Mouse (Mus musculus) stomach, embryonic 16.5 days (tissue): ENCODE data around the gene Dapl1. TPM values are rescaled to one million over a fixed set of nuclear protein-coding genes. Genes with fewer than 3 reads are reported as not detected.

Experiments used
- ATAC-seq: fragments of 200-750 bp; cut with Nextera tagmentation; 2 replicates; pipeline ENCODE4 v1.8.0; 2017; ENCODE audit warnings: moderate number of reproducible peaks, moderate TSS enrichment; ENCODE audit not compliant: insufficient read depth, low FRiP score
- H3K27ac ChIP-seq: fragments of 300-500 bp; sonication (generic); 2 replicates; pipeline ENCODE4 v1.5.1; 2014; ENCODE audit warnings: low read length
- H3K27me3 ChIP-seq: fragments of 300-500 bp; sonication (generic); 2 replicates; pipeline ENCODE4 v1.6.1; 2014; ENCODE audit warnings: low read length, control low read depth, mixed read lengths; ENCODE audit not compliant: control insufficient read depth, insufficient read depth
- H3K36me3 ChIP-seq: fragments of 300-500 bp; sonication (generic); 2 replicates; pipeline ENCODE4 v1.6.1; 2014; ENCODE audit warnings: low read length; ENCODE audit not compliant: control insufficient read depth, insufficient read depth
- H3K4me1 ChIP-seq: fragments of 300-500 bp; sonication (generic); 2 replicates; pipeline ENCODE4 v1.6.1; 2014; ENCODE audit warnings: low read length, control low read depth, mixed read lengths; ENCODE audit not compliant: control insufficient read depth, insufficient read depth
- H3K4me2 ChIP-seq: fragments of 300-500 bp; sonication (generic); 2 replicates; pipeline ENCODE4 v1.6.1; 2014; ENCODE audit warnings: low read depth, low read length, mixed read lengths
- H3K4me3 ChIP-seq: fragments of 300-500 bp; sonication (generic); replicated peaks from 2 replicates; pipeline ENCODE4 v1.5.1; 2014; ENCODE audit warnings: mild to moderate bottlenecking, low read length
- H3K9ac ChIP-seq: fragments of 300-500 bp; sonication (generic); 2 replicates; pipeline ENCODE4 v1.6.1; 2014; ENCODE audit warnings: low read length
- H3K9me3 ChIP-seq: fragments of 300-500 bp; sonication (generic); replicated peaks from 2 replicates; pipeline ENCODE4 v1.6.1; 2016; ENCODE audit warnings: low read length, control low read depth; ENCODE audit not compliant: control insufficient read depth
- WGBS: fragments of 180-500 bp; shearing (Covaris S2); extraction: QIAGEN DNeasy Blood & Tissue Kit; methylation state at CpG from one replicate; pipeline ENCODE4 v1.1.7; 2014; 5-methylcytosine and 5-hydroxymethylcytosine counted together
- polyA plus RNA-seq: library from polyadenylated mRNA; unstranded; fragments of >200 nt; fragmentation: Nextera tagmentation; extraction: Ambion mirVana; gene quantifications from 2 replicates; pipeline ENCODE4 v1.2.1, GENCODE M21; 2015

Dapl1 gene
- polyA plus RNA-seq, 1 experiment from 2014 or later: 85.4 TPM

GRCm38 (mm10) chr2:59488235-59488634 is 3.8 kb downstream of the Dapl1 start:
- Histone ChIP-seq H3K4me3 (no peak overlapping the region), H3K4me1 (no peaks in the 10 kb centered on the region), H3K4me2 (no peak overlapping the region), H3K9ac (no peak overlapping the region), H3K27me3 (no peaks in the 10 kb centered on the region), H3K27ac (no peak overlapping the region), H3K9me3 (no peaks in the 10 kb centered on the region), H3K36me3 (no peaks in the 10 kb centered on the region)
- ATAC-seq: no peak
- WGBS: 65% methylated on average over 2 of the region's 2 CpGs

- Histone ChIP-seq H3K27me3 (no peaks in the 10 kb centered on the region), H3K9me3 (no peaks in the 10 kb centered on the region), H3K36me3 (no peaks in the 10 kb centered on the region), H3K4me2 (no peak overlapping the region), H3K9ac (no peak overlapping the region), H3K4me1 (0 out of 2 replicates have a peak, but pooled peaks cover 2% of the 10 kb centered on the region), H3K4me3 (no peak overlapping the region), H3K27ac (no peak overlapping the region)
- ATAC-seq: no peak
- 78% methylated on average over 7 of the region's 7 CpGs for WGBS
Measured at GRCm38 (mm10) chr2:59490353-59490752, 5.9 kb downstream of the Dapl1 start.

GRCm38 (mm10) chr2:59493445-59494085 is 9.1 kb downstream of the Dapl1 start:
- Histone ChIP-seq H3K4me3 (no peak overlapping the region), H3K27ac (peak overlapping the region; percentile 15; the same call in 1 of the 2 replicates), H3K9ac (no peak overlapping the region), H3K36me3 (no peaks in the 10 kb centered on the region), H3K4me1 (peaks cover 7% of the 10 kb centered on the region; the same call in 1 of the 2 replicates), H3K4me2 (no peak overlapping the region), H3K9me3 (no peaks in the 10 kb centered on the region), H3K27me3 (no peaks in the 10 kb centered on the region)
- no peak for ATAC-seq
- WGBS: 22% methylated on average over 13 of the region's 13 CpGs

GRCm38 (mm10) chr2:59499146-59499545 is 14.7 kb downstream of the Dapl1 start:
- Histone ChIP-seq H3K27me3 (no peaks in the 10 kb centered on the region), H3K4me1 (peaks cover 5% of the 10 kb centered on the region; the same call in 1 of the 2 replicates), H3K36me3 (no peaks in the 10 kb centered on the region), H3K27ac (0 out of 2 replicates have a peak overlapping the region, but pooled peaks have one; percentile 17), H3K9me3 (no peaks in the 10 kb centered on the region), H3K9ac (no peak overlapping the region), H3K4me3 (no peak overlapping the region), H3K4me2 (no peak overlapping the region)
- ATAC-seq: no peak
- 74% methylated on average over 8 of the region's 8 CpGs for WGBS

- 69% methylated on average over 2 of the region's 2 CpGs for WGBS
- no peak for ATAC-seq
- H3K9ac ChIP-seq: no peak overlapping the region
- peaks cover 5% of the 10 kb centered on the region; the same call in 1 of the 2 replicates for H3K4me1 ChIP-seq
- no peak overlapping the region for H3K4me2 ChIP-seq
- 0 out of 2 replicates have a peak overlapping the region, but pooled peaks have one; percentile 8 for H3K27ac ChIP-seq
- no peaks in the 10 kb centered on the region for H3K27me3 ChIP-seq
- H3K9me3 ChIP-seq: no peaks in the 10 kb centered on the region
- H3K4me3 ChIP-seq: no peak overlapping the region
- H3K36me3 ChIP-seq: no peaks in the 10 kb centered on the region
Measured at GRCm38 (mm10) chr2:59499717-59500116, 15.3 kb downstream of the Dapl1 start.

- Histone ChIP-seq H3K4me1 (peaks cover 4% of the 10 kb centered on the region; the same call in 1 of the 2 replicates), H3K9ac (no peak overlapping the region), H3K9me3 (no peaks in the 10 kb centered on the region; the same call in 1 of the 2 replicates), H3K27ac (no peak overlapping the region), H3K36me3 (no peaks in the 10 kb centered on the region), H3K27me3 (no peaks in the 10 kb centered on the region), H3K4me3 (no peak overlapping the region), H3K4me2 (no peak overlapping the region)
- no peak for ATAC-seq
- 48% methylated on average over 4 of the region's 4 CpGs for WGBS
Measured at GRCm38 (mm10) chr2:59509061-59509460, 24.6 kb downstream of the Dapl1 start.

- Histone ChIP-seq H3K4me3 (no peak overlapping the region), H3K9me3 (no peaks in the 10 kb centered on the region; the same call in 1 of the 2 replicates), H3K9ac (0 out of 2 replicates have a peak overlapping the region, but pooled peaks have one; percentile 18), H3K4me1 (peaks cover 4% of the 10 kb centered on the region; the same call in 1 of the 2 replicates), H3K27me3 (no peaks in the 10 kb centered on the region), H3K36me3 (no peaks in the 10 kb centered on the region), H3K27ac (peak overlapping the region; percentile 21; the same call in 1 of the 2 replicates), H3K4me2 (no peak overlapping the region)
- WGBS: 32% methylated on average over 9 of the region's 9 CpGs
- ATAC-seq: peak; percentile 38; the same call in 1 of the 2 replicates
Measured at GRCm38 (mm10) chr2:59510416-59510815, 26.0 kb downstream of the Dapl1 start.

GRCm38 (mm10) chr2:59510882-59511281 is 26.4 kb downstream of the Dapl1 start:
- no peaks in the 10 kb centered on the region for H3K27me3 ChIP-seq
- no peak overlapping the region for H3K9ac ChIP-seq
- H3K4me2 ChIP-seq: no peak overlapping the region
- H3K36me3 ChIP-seq: no peaks in the 10 kb centered on the region
- no peak overlapping the region for H3K4me3 ChIP-seq
- no peak for ATAC-seq
- 63% methylated on average over 6 of the region's 6 CpGs for WGBS
- no peak overlapping the region for H3K27ac ChIP-seq
- H3K4me1 ChIP-seq: peaks cover 4% of the 10 kb centered on the region; the same call in 1 of the 2 replicates
- H3K9me3 ChIP-seq: no peaks in the 10 kb centered on the region; the same call in 1 of the 2 replicates

- Histone ChIP-seq H3K27ac (no peak overlapping the region), H3K9ac (no peak overlapping the region), H3K4me1 (no peaks in the 10 kb centered on the region; the same call in 1 of the 2 replicates), H3K27me3 (no peaks in the 10 kb centered on the region), H3K4me2 (no peak overlapping the region), H3K9me3 (no peaks in the 10 kb centered on the region), H3K36me3 (no peaks in the 10 kb centered on the region), H3K4me3 (no peak overlapping the region)
- WGBS: 88% methylated on average over 10 of the region's 10 CpGs
- no peak for ATAC-seq
Measured at GRCm38 (mm10) chr2:59520663-59521062, 36.2 kb downstream of the Dapl1 start.
